Mouse (Mus musculus) retina, embryonic 14.5 days (tissue): ENCODE data around the gene Mrpl55.

ENCODE experiments used
- DNase-seq: peaks from one replicate; pipeline ENCODE4 v3.0.0-alpha.2; 2015; ENCODE audit warnings: low spot score

Gene Mrpl55

GRCm38 (mm10) chr11:59227604-59228121 is 25.4 kb downstream of the Mrpl55 start:
- no peak for DNase-seq

GRCm38 (mm10) chr11:59228122-59228953 is 26.1 kb downstream of the Mrpl55 start, which contains the start of gene Arf1:
Gene Arf1 (minus strand): TSS chr11:59228270.
- DNase-seq: peak; percentile 97

GRCm38 (mm10) chr11:59230144-59230760 is 28.0 kb downstream of the Mrpl55 start:
- DNase-seq: peak; percentile 80

GRCm38 (mm10) chr11:59232797-59233196 is 30.5 kb downstream of the Mrpl55 start:
- DNase-seq: peak; percentile 16

GRCm38 (mm10) chr11:59238525-59239427 is 36.5 kb downstream of the Mrpl55 start:
- DNase-seq: peak; percentile 84

GRCm38 (mm10) chr11:59239428-59239785 is 37.1 kb downstream of the Mrpl55 start:
- no peak for DNase-seq

- DNase-seq: no peak
These were observed 37.5 kb downstream of the Mrpl55 start for GRCm38 (mm10) chr11:59239796-59240195.

GRCm38 (mm10) chr11:59241841-59242240 is 39.6 kb downstream of the Mrpl55 start:
- no peak for DNase-seq

- no peak for DNase-seq
These were observed 41.6 kb downstream of the Mrpl55 start for GRCm38 (mm10) chr11:59243856-59244255.

GRCm38 (mm10) chr11:59248101-59248500 is 45.8 kb downstream of the Mrpl55 start:
- no peak for DNase-seq
